Mouse (Mus musculus) heart, postnatal 0 days (tissue): Measurements from ENCODE around the gene Matn3.

Experiments
- CTCF ChIP-seq: IDR thresholded peaks from 2 replicates; pipeline ENCODE4 v1.5.1; 2016; ENCODE audit warnings: antibody characterized with exemption, control low read depth, low read depth
- EP300 ChIP-seq: IDR thresholded peaks from 2 replicates; pipeline ENCODE4 v1.6.1; 2016; ENCODE audit warnings: antibody characterized with exemption, low read depth

DNA sequence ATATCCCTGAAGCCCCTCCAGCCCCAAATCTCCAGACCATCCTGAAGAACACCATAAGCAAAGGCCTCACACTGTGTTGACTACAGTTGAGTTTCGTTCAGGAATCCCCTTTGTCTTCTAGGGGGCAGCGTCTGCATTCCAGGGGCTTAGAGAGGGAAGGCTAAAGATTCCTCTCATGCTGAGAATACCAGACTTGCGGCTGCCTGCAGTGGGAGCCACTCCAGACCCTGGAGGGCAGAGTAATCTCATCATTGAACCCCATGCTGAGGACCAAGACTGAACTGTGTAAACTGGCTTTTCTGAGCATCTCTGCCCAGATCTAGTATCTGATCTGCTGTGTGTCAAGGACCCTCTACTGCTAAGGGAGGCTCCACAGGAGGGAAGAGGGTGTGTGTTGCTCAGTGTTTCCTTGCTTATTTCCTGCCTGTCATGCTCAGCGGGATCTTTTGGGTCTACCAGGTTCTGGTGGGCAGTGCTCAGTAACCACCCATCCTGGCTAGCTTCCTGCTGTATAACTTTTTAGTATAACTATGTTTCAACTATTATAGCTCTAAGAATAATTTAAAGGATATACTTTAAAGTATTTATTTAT lies 47.5 kb upstream of the Matn3 start:
- TF ChIP-seq CTCF (peak; percentile 8; the same call in 1 of the 2 replicates), EP300 (no peak)
